Mouse (Mus musculus) thymus, postnatal 0 days (tissue): Measurements from ENCODE around the gene 1600014C23Rik. TPM values are rescaled to one million over a fixed set of nuclear protein-coding genes. Genes with fewer than 3 reads are reported as not detected.
A peak's percentile ranks its signal among the peaks of the same experiment; 100 is the strongest.

Experiments used
- DNase-seq: peaks from one replicate; pipeline ENCODE4 v3.0.0-alpha.2; 2015; ENCODE audit warnings: low spot score
- polyA plus RNA-seq: library from polyadenylated mRNA; unstranded; fragments of >200 nt; fragmentation: Nextera tagmentation; extraction: Ambion mirVana; gene quantifications from 2 replicates; pipeline ENCODE4 v1.2.1, GENCODE M21; 2015

The 1600014C23Rik gene
- not detected in 2 replicates for polyA plus RNA-seq

GRCm38 (mm10) chr17:45733735-45734301 lies at the start of gene 1600014C23Rik:
Gene 1600014C23Rik, minus strand, starts transcription at chr17:45733844.
- no peak for DNase-seq

GRCm38 (mm10) chr17:45778446-45778845 lies 44.8 kb upstream of the 1600014C23Rik start:
- no peak for DNase-seq

GRCm38 (mm10) chr17:45777431-45777830 lies 43.8 kb upstream of the 1600014C23Rik start:
- peak; percentile 38 for DNase-seq

GRCm38 (mm10) chr17:45776185-45776584 lies 42.5 kb upstream of the 1600014C23Rik start:
- DNase-seq: no peak

DNA sequence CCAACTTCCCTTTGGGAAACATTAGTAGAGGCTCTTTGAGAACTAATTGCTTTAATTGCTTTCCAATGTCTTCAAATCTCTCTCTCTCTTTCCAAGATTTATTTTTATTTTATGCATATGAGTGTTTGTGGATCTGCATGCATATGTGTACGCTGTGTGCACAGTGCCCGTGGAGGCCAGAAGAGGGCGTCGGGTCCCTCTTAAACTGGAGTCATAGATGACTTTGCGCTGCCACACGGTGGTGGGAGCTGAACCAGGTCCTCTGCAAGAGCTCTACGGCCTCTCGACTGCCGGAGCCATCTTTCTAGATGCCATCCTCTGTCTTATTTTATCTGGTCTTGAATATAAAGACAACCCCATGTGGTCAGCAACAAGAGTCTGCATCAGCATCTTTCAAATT lies 41.8 kb upstream of the 1600014C23Rik start:
- no peak for DNase-seq

DNA sequence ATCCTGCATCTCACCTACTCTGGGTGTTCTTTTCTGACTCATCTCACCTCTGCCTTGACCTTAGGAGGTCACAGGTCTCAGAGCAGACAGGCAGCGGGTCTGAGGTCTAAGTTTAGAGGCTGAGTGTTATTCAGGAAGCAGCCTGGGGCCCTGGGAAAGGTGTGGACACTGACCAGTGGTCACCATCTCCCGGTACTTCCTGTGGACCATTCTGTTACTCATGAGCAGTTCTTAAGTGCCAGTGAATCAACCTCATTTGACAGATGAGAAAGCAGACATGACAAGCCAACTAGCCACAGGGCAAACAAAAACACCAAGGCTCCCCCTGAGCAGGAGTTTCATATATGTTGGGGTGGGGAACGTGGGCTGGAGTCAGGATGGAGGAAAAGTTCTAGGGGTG lies 38.9 kb upstream of the 1600014C23Rik start:
- no peak for DNase-seq

- no peak for DNase-seq
Measured at GRCm38 (mm10) chr17:45772096-45772495, 38.5 kb upstream of the 1600014C23Rik start.

- no peak for DNase-seq
Measured at GRCm38 (mm10) chr17:45770441-45770840, 36.8 kb upstream of the 1600014C23Rik start.

- DNase-seq: no peak
Measured at GRCm38 (mm10) chr17:45769821-45770220, 36.2 kb upstream of the 1600014C23Rik start.

- DNase-seq: no peak
Measured at GRCm38 (mm10) chr17:45767536-45768146, 34.0 kb upstream of the 1600014C23Rik start.

DNA sequence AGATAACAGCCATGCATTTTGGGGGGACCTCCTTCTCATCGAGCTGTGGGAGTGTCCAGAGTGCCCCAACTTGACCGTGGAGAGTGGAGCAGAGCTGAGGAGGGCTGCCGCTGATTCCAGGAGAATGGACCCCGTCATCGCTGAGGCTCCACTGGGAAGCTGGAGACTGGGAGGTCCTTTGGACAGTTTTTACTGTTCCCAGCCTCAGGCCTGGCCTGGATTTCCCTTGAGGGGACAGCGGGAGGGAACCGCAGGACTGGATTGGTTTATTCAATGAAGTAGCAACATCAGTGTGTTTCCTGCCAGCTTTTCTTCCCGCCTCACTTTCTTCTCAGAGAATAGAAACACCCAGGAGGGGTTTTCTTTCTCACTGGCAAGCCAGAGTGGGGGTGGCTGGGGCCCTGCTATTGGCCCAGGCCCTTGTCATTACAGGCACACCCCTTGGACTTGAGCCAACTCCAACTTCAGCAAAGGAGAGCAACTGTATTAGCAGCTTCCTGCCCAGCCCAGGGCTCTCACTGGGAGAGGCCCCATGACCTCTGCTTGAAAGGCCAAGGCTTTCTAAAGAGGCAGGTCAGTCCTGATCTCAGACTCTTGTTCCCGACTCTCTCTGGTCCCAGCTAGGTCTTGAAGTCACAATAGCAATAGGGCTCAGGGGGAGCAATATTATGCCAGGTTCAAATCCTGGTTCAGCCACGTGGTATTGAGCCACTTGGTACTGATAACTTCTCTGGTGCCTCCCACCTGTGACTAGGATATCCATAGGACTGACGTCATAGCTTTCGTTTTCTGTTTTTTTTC lies 33.3 kb upstream of the 1600014C23Rik start:
- no peak for DNase-seq

GRCm38 (mm10) chr17:45765914-45766313 lies 32.3 kb upstream of the 1600014C23Rik start:
- no peak for DNase-seq

DNA sequence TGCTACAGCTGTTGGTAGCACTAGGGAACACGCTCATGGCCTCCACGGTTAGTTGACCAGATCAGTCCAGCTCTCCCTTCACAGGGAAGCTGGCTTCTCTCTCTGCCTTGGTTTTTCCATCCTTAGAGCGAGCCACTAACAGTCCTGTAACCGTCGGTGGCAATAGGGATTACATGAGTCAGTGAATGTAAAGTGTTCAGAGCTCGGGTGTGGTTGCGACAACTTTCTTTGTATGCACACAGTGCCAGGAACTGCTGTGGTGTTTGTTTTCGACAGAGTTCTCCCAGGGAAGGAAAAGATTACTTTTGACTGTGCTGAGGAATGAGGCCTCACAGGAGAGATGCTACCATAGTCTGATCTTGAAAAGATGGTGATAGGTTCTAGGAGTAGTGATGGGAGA lies 29.5 kb upstream of the 1600014C23Rik start:
- no peak for DNase-seq

GRCm38 (mm10) chr17:45761902-45762301 lies 28.3 kb upstream of the 1600014C23Rik start:
- no peak for DNase-seq

DNA sequence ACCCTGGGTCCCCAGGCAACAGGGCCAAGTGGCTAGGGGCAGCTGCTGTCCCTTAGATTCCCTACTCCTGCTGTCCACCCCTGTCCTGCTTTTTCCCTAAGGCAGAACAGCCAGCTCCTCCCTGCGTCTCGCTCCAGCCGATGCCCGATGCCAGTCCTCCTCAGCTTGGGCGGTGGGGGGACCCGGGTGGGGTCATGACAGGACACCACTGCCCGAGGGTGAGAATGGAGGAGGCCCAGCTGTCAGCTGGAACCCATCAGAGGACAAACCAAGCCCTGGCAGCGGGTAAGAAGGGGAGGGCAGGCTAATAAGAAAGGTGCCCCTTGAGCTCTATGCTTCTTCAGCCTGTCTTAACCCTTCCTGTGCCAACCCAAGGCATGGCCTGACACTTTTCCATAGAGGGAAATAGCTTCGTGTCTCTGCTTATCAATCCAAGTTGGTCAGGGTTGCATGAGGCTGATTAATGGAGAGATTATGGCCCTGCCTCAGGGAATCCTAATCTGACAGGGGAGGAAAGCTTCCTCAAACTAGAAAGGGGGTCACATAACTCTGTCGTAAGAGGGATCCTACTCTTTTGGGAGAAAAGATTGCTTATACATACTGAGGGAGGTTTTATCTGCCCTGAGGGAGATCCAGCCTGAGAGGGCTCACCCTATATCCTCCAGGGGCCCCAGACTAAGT lies 27.5 kb upstream of the 1600014C23Rik start:
- DNase-seq: no peak

GRCm38 (mm10) chr17:45759751-45760150 lies 26.1 kb upstream of the 1600014C23Rik start:
- DNase-seq: no peak

- DNase-seq: no peak
Measured at GRCm38 (mm10) chr17:45758808-45759207, 25.2 kb upstream of the 1600014C23Rik start.

DNA sequence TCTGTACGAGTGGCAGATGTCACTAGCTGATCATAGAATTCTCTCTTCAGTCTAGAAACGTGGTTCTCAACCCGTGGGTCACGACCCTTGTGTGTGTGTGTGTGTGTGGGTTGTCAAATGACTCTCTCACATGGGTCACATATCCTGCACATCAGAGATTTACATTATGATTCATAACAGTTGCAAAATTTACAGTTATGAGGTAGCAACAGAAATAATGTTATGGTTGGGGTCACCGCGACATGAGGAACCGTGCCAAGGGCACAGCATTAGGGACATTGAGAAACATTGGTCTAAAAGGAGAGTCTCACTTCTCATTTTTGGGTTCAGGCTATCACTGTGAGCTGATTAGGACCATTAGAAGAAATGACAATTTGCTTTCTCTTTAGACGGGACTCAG lies 24.3 kb upstream of the 1600014C23Rik start:
- no peak for DNase-seq

DNA sequence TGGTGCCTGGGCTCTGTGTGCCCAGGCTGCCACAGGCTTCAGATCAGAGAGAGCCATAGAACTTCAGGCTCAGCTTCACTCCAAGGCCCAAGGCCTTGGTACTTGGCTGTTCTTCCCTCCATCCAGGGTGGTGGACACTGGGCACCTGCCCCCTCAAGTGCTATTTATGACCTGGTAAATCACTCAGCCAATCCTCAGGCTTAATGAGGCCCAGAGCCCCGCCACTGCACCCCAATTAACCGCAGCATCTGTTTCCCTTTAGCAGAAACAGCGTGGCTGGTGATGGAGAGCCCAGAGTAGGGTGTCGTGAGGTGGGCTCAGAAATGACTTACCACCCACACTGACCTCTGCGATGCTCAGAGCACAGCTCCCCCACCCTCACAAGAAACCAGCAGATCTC lies 23.2 kb upstream of the 1600014C23Rik start:
- no peak for DNase-seq

- no peak for DNase-seq
Measured at GRCm38 (mm10) chr17:45756391-45756790, 22.7 kb upstream of the 1600014C23Rik start.

GRCm38 (mm10) chr17:45754186-45754862 lies 20.7 kb upstream of the 1600014C23Rik start:
- no peak for DNase-seq
